Mouse (Mus musculus) lung, postnatal 0 days (tissue): ENCODE results near the gene Gpr158.

Experiments used
- CTCF ChIP-seq: IDR thresholded peaks from 2 replicates; pipeline ENCODE4 v1.5.1; 2016; ENCODE audit warnings: antibody characterized with exemption, mild to moderate bottlenecking
- EP300 ChIP-seq: IDR thresholded peaks from 2 replicates; pipeline ENCODE4 v1.6.1; 2016; ENCODE audit warnings: antibody characterized with exemption, mild to moderate bottlenecking, control low read depth

GRCm38 (mm10) chr2:21474957-21475356 is 107.6 kb downstream of the Gpr158 start:
- no peak for TF ChIP-seq CTCF
- no peak for TF ChIP-seq EP300
